Comparison of ENCODE assay signal across 8 mouse cellular contexts in genomic region chr19:36534011-36534765, GRCm38 (mm10). TPM values are rescaled to one million over a fixed set of nuclear protein-coding genes. Genes with fewer than 3 reads are reported as not detected.
A peak's percentile ranks its signal among the peaks of the same experiment; 100 is the strongest.
DNase-seq lines count a peak whose midpoint lies in the region; ATAC-seq and TF ChIP-seq lines count a peak whose summit lies in the region.

No protein-coding gene starts in this region.

- no peak for DNase-seq in lung, adult 2 months
- peak; percentile 66 to 70 for DNase-seq in cerebellum, adult 2 months
- peak; percentile 72 for DNase-seq in forebrain, postnatal 0 days
- DNase-seq in kidney, adult 18-20 months: peak; percentile 42
- no peak for DNase-seq in liver, embryonic 11.5 days (ENCODE audit: low spot score)
- DNase-seq in urinary bladder, postnatal 36 days (ENCODE audit: low spot score in 2 of 2): no peak

- peak overlapping the region; percentile 20 for H3K4me3 ChIP-seq in lung, embryonic 15.5 days
- no peak overlapping the region for H3K4me3 ChIP-seq in lung, adult 2 months (replicated peaks; ENCODE audit: extremely low read depth, low read depth, low read length)
- peak overlapping the region; percentile 47 for H3K4me3 ChIP-seq in cerebellum, adult 2 months (replicated peaks; ENCODE audit: insufficient read depth, low read depth, low read length)
- peak overlapping the region; percentile 24 for H3K4me3 ChIP-seq in forebrain, postnatal 0 days (ENCODE audit: low read depth, low read length)
- H3K4me3 ChIP-seq in liver, embryonic 11.5 days (ENCODE audit: low read depth, low read length): no peak overlapping the region
- peak overlapping the region; percentile 17 for H3K4me3 ChIP-seq in neural tube, embryonic 13.5 days

- no peak for TF ChIP-seq CTCF in lung, adult 2 months (IDR thresholded peaks at IDR 0.05; ENCODE audit: insufficient read depth, low read length)
- no peak for TF ChIP-seq CTCF in cerebellum, adult 2 months (IDR thresholded peaks at IDR 0.05; ENCODE audit: borderline replicate concordance, insufficient read depth, low read depth, low read length)
- TF ChIP-seq CTCF in forebrain, postnatal 0 days (IDR thresholded peaks at IDR 0.05; ENCODE audit: low read depth): no peak

- peak overlapping the region; percentile 56 for H3K4me2 ChIP-seq in lung, embryonic 15.5 days
- peak overlapping the region; percentile 44 for H3K4me2 ChIP-seq in forebrain, postnatal 0 days (ENCODE audit: low read depth)
- peak overlapping the region; percentile 44 for H3K4me2 ChIP-seq in liver, embryonic 11.5 days
- peak overlapping the region; percentile 52 for H3K4me2 ChIP-seq in neural tube, embryonic 13.5 days

- H3K36me3 ChIP-seq in lung, embryonic 15.5 days: no peaks in the 10 kb centered on the region
- H3K36me3 ChIP-seq in forebrain, postnatal 0 days (ENCODE audit: insufficient read depth): no peaks in the 10 kb centered on the region
- H3K36me3 ChIP-seq in liver, embryonic 11.5 days (ENCODE audit: control insufficient read depth, insufficient read depth, low read length): no peaks in the 10 kb centered on the region
- no peaks in the 10 kb centered on the region for H3K36me3 ChIP-seq in neural tube, embryonic 13.5 days

- peak overlapping the region; percentile 39; the same call in 1 of the 2 replicates for H3K27ac ChIP-seq in lung, embryonic 15.5 days
- peak overlapping the region; percentile 22; the same call in 1 of the 2 replicates for H3K27ac ChIP-seq in cerebellum, adult 2 months (ENCODE audit: insufficient read depth, low read length)
- peak overlapping the region; percentile 73 for H3K27ac ChIP-seq in forebrain, postnatal 0 days (ENCODE audit: low read depth, low read length)
- no peak overlapping the region for H3K27ac ChIP-seq in liver, embryonic 11.5 days (ENCODE audit: low read depth, low read length)
- H3K27ac ChIP-seq in neural tube, embryonic 13.5 days (replicated peaks): peak overlapping the region; percentile 85

- H3K9ac ChIP-seq in lung, embryonic 15.5 days: peak overlapping the region; percentile 24; the same call in 1 of the 2 replicates
- peak overlapping the region; percentile 23 for H3K9ac ChIP-seq in forebrain, postnatal 0 days
- no peak overlapping the region for H3K9ac ChIP-seq in liver, embryonic 11.5 days (ENCODE audit: low read depth, low read length)
- peak overlapping the region; percentile 39; the same call in 1 of the 2 replicates for H3K9ac ChIP-seq in neural tube, embryonic 13.5 days

- ATAC-seq in lung, embryonic 15.5 days (ENCODE audit: borderline replicate concordance, extremely low read depth, low FRiP score, low TSS enrichment): 0 out of 2 replicates have a peak, but pooled peaks have one; percentile 70
- peak; percentile 67; the same call in 1 of the 2 replicates for ATAC-seq in forebrain, postnatal 0 days
- no peak; the same call in 1 of the 2 replicates for ATAC-seq in liver, embryonic 11.5 days (replicated peaks; ENCODE audit: low FRiP score)
- ATAC-seq in neural tube, embryonic 13.5 days (ENCODE audit: low read depth): peak; percentile 80

- 33% methylated on average over 17 of the region's 17 CpGs for WGBS in lung, embryonic 15.5 days
- 26% methylated on average over 17 of the region's 17 CpGs for WGBS in lung, adult 2 months
- 10% methylated on average over 17 of the region's 17 CpGs for WGBS in cerebellum, adult 2 months
- 19% methylated on average over 17 of the region's 17 CpGs for WGBS in forebrain, postnatal 0 days
- 29% methylated on average over 17 of the region's 17 CpGs for WGBS in liver, embryonic 11.5 days
- 22% methylated on average over 17 of the region's 17 CpGs for WGBS in neural tube, embryonic 13.5 days

- no peak for TF ChIP-seq POLR2A in lung, adult 2 months (IDR thresholded peaks at IDR 0.05; ENCODE audit: borderline replicate concordance, extremely low read depth, low read depth, low read length)
- TF ChIP-seq POLR2A in cerebellum, adult 2 months (IDR thresholded peaks at IDR 0.05; ENCODE audit: borderline replicate concordance, insufficient read depth, low read length): peak; percentile 32; the same call in 1 of the 2 replicates

- no peaks in the 10 kb centered on the region for H3K9me3 ChIP-seq in lung, embryonic 15.5 days
- H3K9me3 ChIP-seq in forebrain, postnatal 0 days (ENCODE audit: low read length): no peaks in the 10 kb centered on the region
- no peaks in the 10 kb centered on the region for H3K9me3 ChIP-seq in liver, embryonic 11.5 days (ENCODE audit: control insufficient read depth, low read length)
- H3K9me3 ChIP-seq in neural tube, embryonic 13.5 days: no peaks in the 10 kb centered on the region

- peaks cover 21% of the 10 kb centered on the region for H3K4me1 ChIP-seq in lung, embryonic 15.5 days
- H3K4me1 ChIP-seq in lung, adult 2 months (ENCODE audit: control insufficient read depth, insufficient read depth, low read length): no peaks in the 10 kb centered on the region
- H3K4me1 ChIP-seq in cerebellum, adult 2 months (ENCODE audit: control insufficient read depth, insufficient read depth, low read length): no peaks in the 10 kb centered on the region; the same call in 1 of the 2 replicates
- H3K4me1 ChIP-seq in forebrain, postnatal 0 days (ENCODE audit: insufficient read depth): peaks cover 17% of the 10 kb centered on the region
- H3K4me1 ChIP-seq in liver, embryonic 11.5 days (replicated peaks; ENCODE audit: control insufficient read depth, insufficient read depth, low read length): no peaks in the 10 kb centered on the region
- peaks cover 33% of the 10 kb centered on the region for H3K4me1 ChIP-seq in neural tube, embryonic 13.5 days (replicated peaks)

- H3K27me3 ChIP-seq in lung, embryonic 15.5 days: 0 out of 2 replicates have a peak, but pooled peaks cover 3% of the 10 kb centered on the region
- H3K27me3 ChIP-seq in cerebellum, adult 2 months (ENCODE audit: control insufficient read depth, insufficient read depth, low read length): no peaks in the 10 kb centered on the region
- H3K27me3 ChIP-seq in forebrain, postnatal 0 days (ENCODE audit: insufficient read depth, low read length): no peaks in the 10 kb centered on the region
- no peaks in the 10 kb centered on the region for H3K27me3 ChIP-seq in liver, embryonic 11.5 days (replicated peaks; ENCODE audit: control insufficient read depth, insufficient read depth, low read length)
- H3K27me3 ChIP-seq in neural tube, embryonic 13.5 days: 0 out of 2 replicates have a peak, but pooled peaks cover 5% of the 10 kb centered on the region

RNA-seq across cellular contexts. Expression of gene Hectd2, which starts 20.3 kb away (rescaled TPM):
- polyA plus RNA-seq in lung, embryonic 15.5 days (2015; fragmentation: Nextera tagmentation; extraction: Ambion mirVana): 3.8 and 4.6 TPM in 2 replicates
- 0.40 and 0.57 TPM in 2 replicates for polyA plus RNA-seq in lung, adult 2 months (2012; rRNA removed)
- 8.6 and 10.1 TPM in 2 replicates for polyA plus RNA-seq in cerebellum, adult 2 months (2012; rRNA removed)
- total RNA-seq in forebrain, postnatal 0 days (2014; rRNA removed): 28.6 and 32.9 TPM in 2 replicates
- 6.1 and 6.7 TPM in 2 replicates for polyA plus RNA-seq in forebrain, postnatal 0 days (2015; fragmentation: Nextera tagmentation; extraction: Ambion mirVana)
- polyA plus RNA-seq in liver, embryonic 11.5 days (2014; fragmentation: Nextera tagmentation; extraction: Ambion mirVana): 1.3 TPM in 2 replicates
- polyA plus RNA-seq in neural tube, embryonic 13.5 days (2015; fragmentation: Nextera tagmentation; extraction: Ambion mirVana): 7.7 and 8.1 TPM in 2 replicates

Comparison
In these comparisons a context has a peak if more than half of its experiments do, and no peak if none do; other contexts are left out.
1. H3K4me3 ChIP-seq: peak in lung, embryonic 15.5 days (single experiment), cerebellum, adult 2 months (single experiment), forebrain, postnatal 0 days (single experiment) and neural tube, embryonic 13.5 days (single experiment); none in lung, adult 2 months (single experiment) and liver, embryonic 11.5 days (single experiment).
2. DNase-seq: peak in cerebellum, adult 2 months (2 of 2), forebrain, postnatal 0 days (single experiment) and kidney, adult 18-20 months (single experiment); none in lung, adult 2 months (single experiment), liver, embryonic 11.5 days (single experiment) and urinary bladder, postnatal 36 days (0 of 2).
3. Peak in every context shown above with its lines, with median percentiles within 50 percentile points of each other: H3K4me2 ChIP-seq.